Mouse (Mus musculus) cerebellum, adult 11-12 months (tissue): ENCODE results near the gene Gm10681.
"Not testable (repeated sequence)": the region's sequence is repeated elsewhere in the genome, so short reads cannot be mapped to it uniquely, and the experiment has no call there.

Source experiments
- DNase-seq: peaks from one replicate; pipeline ENCODE4 v3.0.0; 2022

Gene Gm10681

DNA sequence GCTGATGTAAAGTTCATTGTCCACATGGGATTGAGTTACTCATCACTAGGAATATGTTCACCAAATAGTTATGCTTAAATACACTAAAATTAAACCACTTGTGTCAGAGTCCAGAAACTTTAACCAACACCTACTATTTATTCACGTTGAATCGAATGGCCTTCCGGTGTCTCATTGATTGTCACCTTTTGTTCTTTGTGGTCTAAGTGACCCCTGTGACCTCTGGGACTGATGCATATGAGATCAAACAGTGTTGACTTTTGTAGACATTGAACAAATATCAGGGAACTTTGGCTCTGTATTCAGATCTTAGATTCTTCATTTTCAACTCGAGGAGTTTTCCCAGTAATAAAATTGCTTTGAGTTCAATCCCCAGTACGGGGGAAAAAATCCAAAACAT lies 81.4 kb downstream of the Gm10681 start:
- DNase-seq: not testable (repeated sequence)
